Mouse (Mus musculus) cortical plate, adult 2 months (tissue): ENCODE data around the gene Rpl35.

Source experiments
- CTCF ChIP-seq: fragments of 200-500 bp; IDR thresholded peaks from 2 replicates; pipeline ENCODE4 v1.5.1; 2011; ENCODE audit warnings: mild to moderate bottlenecking, control low read depth, low read length; ENCODE audit not compliant: insufficient read depth; ENCODE audit errors: extremely low read depth
- POLR2A ChIP-seq: fragments of 200-500 bp; IDR thresholded peaks from 2 replicates; pipeline ENCODE4 v1.6.1; 2011; ENCODE audit warnings: mild to moderate bottlenecking, low read length, control low read depth; ENCODE audit not compliant: insufficient read depth; ENCODE audit errors: extremely low read depth

GRCm38 (mm10) chr2:39040215-39040614 lies 34.8 kb upstream of the Rpl35 start:
- TF ChIP-seq POLR2A (no peak), CTCF (no peak)
